Mouse (Mus musculus): ENCODE measurements around the gene Il20ra.
"Not testable (repeated sequence)": the region's sequence is repeated elsewhere in the genome, so short reads cannot be mapped to it uniquely, and the experiment has no call there.

Gene Il20ra

GRCm38 (mm10) chr10:19712421-19712836 lies at the start of gene Il20ra:
Gene Il20ra (plus strand): TSS chr10:19712570.
- DNase-seq = no peak

- DNase-seq = no peak
Observed at GRCm38 (mm10) chr10:19668973-19669372, 43.4 kb upstream of the Il20ra start.

DNA sequence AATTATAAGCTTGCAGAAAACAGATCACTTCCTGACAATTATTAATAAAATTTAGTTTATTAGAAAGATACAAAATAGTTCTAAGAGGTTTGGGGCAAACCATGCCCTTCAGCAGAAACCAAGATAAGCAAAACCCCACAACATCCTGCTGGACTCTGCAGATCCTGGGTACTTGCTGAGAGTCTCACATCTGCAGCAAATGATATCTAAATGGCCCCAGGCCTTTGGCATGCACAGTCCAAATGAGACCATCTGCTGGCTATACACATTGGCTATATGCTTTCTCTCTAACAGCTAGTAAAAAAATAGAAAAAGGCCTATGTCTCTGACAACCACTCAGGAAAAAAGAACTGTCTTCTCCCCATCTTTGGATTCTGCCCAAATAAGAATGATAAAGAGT lies 40.4 kb upstream of the Il20ra start:
- DNase-seq = no peak

DNA sequence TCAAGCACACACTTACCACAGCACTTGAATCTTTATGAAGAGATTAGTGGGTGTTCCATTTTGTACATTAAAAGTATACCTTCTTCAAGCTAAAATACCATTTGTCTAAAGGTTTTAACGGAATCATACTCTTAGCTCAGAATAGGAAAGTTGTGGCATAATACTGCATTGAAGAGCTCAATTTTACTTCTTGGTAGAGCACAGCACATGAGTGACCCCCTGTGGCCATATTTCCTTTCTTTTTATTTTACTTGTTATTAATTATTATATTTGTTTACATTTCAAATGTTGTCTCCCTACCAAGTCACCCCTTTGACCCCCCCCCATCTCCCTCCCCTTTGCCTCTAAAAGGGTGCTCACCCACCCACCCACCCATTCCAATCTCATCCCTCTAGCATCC lies 39.2 kb upstream of the Il20ra start:
- DNase-seq = no peak

DNA sequence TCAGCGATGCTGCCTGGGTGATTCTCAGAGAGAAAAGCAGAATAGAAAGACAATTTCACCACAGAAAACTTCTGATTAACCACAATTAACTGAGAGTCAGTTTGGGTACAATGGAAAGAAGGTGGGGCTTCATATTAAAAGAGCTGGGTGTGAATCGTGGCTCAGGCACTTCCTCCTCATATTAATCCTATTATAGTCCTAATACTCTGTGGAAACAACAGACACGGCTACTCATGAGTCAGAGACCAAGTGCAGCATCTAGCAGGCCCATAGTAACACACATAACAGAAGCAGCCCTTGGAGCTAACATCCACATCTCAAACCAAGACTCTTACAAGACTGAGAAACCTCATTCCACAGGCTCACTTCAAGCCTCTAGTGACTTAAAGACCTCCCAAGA lies 24.7 kb upstream of the Il20ra start:
- no peak for DNase-seq

- DNase-seq = no peak
Observed at GRCm38 (mm10) chr10:19691287-19691686, 21.1 kb upstream of the Il20ra start.

DNA sequence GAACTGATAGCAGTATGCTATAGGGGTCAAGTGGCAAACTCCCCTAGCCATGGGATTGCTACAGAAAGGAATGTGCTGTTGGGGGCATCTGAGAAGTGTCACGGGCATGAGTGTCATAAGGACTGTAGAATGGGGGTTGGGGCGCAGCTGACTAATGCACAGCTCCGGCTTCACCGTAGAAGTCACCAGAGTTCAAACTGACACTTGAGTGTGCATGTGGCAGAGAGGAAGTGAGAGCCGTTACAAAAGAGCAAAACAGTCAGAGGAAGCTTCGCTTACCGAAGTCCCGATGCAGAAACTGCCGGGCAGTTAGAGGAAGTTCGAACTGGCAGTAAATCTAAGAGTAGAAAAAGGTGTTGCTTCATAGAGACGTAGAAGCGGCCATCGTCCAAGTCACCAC lies 20.6 kb upstream of the Il20ra start:
- DNase-seq = no peak

DNA sequence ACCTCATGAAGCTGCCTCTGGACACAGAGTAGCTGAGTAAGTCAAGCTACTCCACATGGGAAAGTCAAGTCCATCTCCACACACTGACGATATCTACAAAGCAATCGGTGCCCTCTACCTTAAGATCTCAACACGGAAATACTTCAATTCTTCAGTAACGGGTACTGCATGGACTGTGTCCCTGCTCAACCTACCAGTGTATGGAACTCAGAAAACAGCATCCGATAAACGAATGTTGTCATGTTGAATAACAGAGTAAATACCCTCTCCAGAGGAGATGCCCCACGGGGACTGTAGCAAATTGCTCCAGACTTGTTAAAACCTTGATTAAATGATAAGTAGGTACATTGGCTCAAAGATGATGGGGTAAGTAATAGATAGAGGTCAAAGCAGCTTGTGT lies 20.0 kb upstream of the Il20ra start:
- DNase-seq = no peak

- no peak for DNase-seq
Observed at GRCm38 (mm10) chr10:19692988-19693387, 19.4 kb upstream of the Il20ra start.

- no peak for DNase-seq
Observed at GRCm38 (mm10) chr10:19693629-19694028, 18.7 kb upstream of the Il20ra start.

DNA sequence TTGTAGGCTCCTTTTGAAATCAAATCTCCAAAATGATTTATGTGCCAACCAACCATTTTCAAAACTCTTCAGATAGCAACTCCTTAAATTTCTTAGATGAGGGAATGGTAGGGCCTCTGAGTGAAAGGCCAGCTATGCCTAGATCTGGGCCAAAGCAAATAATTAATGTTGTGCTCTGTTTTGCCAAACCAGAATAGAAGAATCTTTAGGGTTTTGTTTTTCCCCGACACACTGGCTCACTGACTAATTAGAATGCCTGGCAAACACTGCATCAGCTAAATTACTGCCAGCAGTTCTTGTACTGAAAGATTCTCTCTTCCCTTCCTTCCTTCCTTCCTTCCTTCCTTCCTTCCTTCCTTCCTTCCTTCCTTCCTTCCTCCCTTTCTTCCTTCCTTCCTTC lies 13.0 kb upstream of the Il20ra start:
- no peak for DNase-seq

DNA sequence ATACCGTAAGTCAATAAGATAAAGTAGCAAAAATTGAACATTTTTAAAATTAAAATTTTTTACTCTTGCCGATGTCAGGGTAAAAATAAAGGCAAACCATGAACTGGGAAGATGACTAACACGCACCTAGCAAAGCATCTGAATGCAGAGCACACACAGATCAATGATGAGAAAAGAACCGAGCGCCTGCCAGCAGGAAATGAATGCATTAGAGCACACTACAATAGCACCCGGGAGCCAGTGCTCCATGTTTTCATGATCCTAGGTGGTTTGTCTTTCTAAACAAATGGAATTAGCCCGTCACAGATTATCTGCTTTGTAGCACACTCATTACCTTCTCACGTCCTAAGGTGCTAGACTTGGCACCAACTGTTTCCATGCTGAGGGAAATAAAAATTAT lies 7.9 kb upstream of the Il20ra start:
- no peak for DNase-seq

DNA sequence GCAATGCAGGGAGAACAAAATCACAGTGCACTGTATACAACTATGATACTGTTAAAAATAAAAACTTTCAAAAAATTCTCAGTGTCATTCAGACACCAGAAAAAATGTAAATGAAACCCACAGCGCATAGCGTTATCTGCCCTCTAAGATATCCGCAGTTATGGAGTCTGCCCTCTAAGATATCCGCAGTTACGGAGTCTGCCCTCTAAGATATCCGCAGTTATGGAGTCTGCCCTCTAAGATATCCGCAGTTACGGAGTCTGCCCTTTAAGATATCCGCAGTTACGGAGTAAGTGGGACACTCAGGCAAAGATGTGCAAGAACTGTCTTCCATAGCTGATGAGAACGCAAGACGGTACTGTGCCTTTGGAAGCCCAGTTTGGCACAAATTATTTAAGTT lies 4.6 kb upstream of the Il20ra start:
- no peak for DNase-seq

DNA sequence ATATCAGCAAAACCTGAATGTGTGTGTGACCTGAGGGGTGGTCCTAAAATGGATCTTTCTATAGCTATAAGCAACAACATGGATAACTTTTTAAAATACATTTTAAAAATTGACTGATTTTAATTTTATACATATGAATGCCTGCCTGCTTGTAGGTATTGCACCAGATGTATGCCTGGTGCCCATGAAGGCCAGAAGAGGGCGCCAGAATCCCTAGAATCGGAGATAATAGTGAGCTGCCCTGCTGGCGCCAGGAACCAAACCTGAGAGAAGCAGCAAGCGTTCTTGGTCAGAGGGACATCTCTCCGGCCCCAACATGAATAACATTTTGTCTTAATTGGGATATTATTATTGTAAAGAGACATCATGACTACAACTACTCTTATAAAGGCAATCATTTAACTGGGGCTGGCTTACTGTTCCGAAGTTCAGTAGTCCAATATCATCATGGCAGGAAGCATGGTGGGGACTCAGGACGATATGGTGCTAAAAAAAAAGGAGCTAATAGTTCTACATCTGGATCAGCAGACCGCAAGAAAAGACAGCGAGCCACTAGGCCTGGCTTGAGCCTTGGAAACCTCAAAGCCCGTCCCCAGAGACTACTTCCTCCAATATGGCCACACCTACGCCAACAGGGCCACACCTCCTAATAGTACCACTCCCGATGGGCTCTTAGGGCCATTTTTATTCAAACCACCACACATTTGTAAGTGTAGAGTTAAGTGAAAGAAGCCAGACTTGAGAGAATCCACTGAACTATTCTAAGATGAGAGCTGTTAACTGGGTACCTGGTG lies 3.9 kb upstream of the Il20ra start:
- DNase-seq = no peak

- no peak for DNase-seq
Observed at GRCm38 (mm10) chr10:19711020-19711419, 1.4 kb upstream of the Il20ra start.

DNA sequence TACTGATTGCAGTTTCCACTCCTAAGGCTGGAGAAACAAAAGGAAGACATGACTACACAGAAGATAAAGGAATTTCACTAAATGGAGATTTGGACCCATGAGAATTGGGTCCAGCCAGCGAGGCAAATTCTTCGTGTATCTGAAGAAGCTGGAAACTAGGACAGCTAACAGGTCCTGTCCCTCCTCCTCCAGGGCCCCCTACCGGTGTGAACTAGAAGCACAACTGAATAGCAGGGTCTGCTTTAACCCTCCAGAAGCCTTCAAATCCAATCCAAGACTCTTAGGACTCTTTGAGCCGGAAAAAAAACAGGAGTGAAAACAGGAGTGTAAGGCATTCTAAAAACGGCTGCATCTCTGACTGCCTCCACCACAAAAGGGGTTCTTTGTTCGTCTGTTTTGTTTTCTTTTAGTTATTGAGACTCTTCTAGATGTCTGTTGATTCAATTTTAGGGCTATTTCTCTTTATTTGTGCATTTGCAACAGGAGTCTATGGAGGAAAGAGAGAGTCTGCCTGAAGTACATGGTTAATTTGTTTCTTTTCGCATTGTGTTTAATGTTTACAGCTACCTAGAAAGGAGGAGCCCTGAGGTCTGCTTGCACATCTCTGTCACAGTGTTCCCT lies 709 bp upstream of the Il20ra start:
- no peak for DNase-seq

GRCm38 (mm10) chr10:19718627-19719026 lies 6.3 kb downstream of the Il20ra start:
- DNase-seq = no peak

- no peak for DNase-seq
Observed at GRCm38 (mm10) chr10:19722320-19722719, 9.9 kb downstream of the Il20ra start.

DNA sequence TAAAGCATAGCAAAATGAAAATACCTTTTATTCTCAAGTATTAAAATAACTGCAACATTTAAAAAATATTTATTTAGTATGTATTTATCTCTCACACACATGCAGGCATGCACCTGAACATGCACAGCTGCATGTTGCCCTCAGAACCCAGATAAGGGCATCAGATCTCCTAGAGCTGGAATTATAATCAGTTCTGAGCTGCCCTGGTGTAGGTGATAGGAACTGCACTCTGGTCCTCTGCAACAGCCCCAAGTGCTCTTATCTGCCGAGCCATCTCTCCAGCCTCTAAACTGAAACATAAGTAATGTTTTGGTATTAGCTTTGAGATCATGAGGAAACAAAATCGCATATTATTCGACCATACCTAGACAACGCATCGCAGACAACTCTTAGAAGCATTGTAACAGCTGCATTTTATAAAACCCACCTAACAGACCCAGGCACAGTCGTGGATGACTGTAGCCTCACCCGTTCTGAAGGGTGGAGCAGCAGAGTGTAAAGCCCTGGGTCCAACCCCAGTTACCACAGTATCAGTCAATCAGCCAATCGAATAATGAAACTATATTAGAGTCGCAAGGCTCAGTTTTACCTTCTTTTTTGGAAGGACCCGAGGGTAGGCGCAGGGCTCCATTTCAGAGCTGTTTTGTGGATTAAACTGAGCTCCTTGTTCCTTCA lies 11.9 kb downstream of the Il20ra start:
- no peak for DNase-seq

DNA sequence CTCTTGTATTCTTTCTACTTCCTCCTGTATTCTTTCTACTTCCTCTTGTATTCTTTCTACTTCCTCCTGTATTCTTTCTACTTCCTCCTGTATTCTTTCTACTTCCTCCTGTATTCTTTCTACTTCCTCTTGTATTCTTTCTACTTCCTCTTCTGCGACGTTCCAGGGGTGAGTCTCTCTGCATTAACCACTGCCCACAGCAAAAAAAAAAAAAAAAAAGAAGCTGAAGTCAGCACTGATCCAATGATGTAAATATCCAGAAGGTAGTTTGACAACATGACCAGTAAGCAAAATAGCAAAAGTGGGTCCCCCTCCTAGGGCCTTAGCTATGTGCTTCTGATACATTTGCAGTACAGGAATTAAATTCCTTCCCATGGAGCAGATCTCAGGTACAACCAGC lies 26.1 kb downstream of the Il20ra start:
- DNase-seq = not testable (repeated sequence)

DNA sequence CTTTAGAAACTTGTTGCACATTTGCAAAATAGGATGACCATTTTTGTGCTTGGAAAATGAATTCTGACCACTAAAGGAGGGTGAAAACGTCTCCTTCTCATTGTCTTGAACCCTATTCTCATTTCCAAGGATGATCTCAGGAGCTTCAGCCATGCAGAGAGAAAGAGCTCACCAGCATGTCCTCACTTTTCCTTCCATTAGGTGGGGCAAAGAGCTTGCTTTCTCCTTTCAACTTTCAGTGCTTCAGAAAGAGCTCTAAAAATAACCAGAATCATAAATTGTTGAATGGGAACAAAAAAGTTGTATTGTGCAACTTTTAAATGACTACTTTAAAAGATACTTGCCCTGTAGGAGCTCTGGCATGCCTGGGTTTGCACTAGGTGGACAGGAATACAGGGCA lies 33.3 kb downstream of the Il20ra start:
- no peak for DNase-seq

- no peak for DNase-seq
Observed at GRCm38 (mm10) chr10:19746156-19746555, 33.8 kb downstream of the Il20ra start.

DNA sequence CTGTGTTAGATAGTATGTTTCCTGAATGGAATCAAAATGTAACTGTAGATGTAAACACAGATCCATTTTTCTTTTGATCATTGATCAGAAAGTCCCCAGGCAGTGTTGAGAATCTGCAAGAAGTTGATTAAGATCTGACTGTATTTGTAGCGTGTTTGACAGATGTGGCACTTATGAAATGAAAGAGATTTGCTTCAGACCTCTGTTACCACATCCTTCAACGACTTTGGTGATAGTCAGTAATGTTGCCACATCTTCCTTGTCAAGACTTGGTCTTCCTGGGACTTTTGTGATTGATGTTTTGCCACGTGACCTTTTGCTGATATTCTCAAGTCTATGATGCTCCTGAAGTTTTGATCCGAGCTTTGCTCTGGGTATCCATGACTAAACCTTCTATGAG lies 35.3 kb downstream of the Il20ra start:
- DNase-seq = no peak

DNA sequence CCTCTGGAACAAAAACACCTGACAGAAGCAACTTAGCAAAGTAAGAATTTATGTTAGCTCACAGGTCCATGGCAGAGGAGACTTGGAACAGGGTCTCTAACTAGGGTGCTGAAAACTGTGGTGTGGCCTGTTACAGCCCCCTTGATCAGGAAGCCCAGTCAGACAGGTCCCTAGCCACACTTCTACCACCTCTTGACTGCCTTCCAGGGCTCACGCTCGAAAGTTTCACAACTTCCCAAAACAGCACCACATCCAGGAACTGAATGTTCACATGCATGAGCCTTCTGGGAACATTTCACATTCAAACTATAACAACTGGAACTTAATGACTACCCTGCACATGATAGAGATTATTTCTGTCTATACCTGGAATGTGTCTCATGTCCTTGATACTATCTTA lies 53.1 kb downstream of the Il20ra start:
- DNase-seq = no peak
